Mouse (Mus musculus): ENCODE results near the gene Olfr1260.

Gene Olfr1260

DNA sequence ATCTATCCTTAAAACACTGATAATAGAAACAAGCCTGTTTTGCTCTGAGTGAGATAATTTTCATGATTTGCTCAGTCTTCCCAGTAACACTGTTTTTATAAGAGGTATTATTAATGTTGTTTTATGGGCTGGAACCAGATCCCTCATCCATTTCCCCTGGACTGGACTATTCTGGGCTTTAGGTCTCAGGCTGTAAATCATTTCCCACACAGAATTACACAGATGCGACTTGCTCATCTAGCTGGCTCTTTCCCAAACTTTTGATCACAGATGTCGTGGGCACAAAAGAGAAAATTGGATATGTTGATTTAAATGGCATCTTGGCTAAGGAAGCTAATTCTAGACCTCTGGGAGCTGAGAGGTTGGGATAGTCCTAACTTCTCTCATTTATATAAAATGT is at the start of gene Olfr1260:
Olfr1260 (plus strand) TSS at position 157 of the 400 bp plus-strand sequence.
- DNase-seq (ENCODE audit: low spot score), result no peak

GRCm38 (mm10) chr2:89927009-89927408 is 47.1 kb upstream of the Olfr1260 start, which contains the start of gene Olfr1258:
Olfr1258 (plus strand) TSS chr2:89927309.
- no peak for DNase-seq (ENCODE audit: low spot score)

DNA sequence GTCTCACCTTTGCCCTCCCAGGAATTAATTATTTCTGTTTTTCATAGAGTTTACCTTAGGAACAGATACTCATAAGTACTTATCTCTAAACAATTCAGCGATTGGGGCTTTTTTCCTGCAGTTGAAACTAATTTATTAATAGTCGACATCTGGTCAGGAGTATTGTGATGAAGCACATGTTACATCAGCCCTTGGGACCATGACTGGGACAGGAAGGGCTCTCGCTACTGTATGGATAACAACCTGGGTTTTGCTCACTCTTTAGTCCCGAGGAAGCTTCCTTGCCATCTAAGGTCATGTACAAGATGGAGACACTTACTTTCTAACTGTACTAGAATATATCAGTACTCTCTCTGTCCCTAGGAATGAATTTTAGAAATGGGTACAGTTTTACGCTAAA is 25.6 kb upstream of the Olfr1260 start, which contains the start of gene Olfr1259:
Olfr1259 (minus strand) TSS at position 101 of the 400 bp plus-strand sequence.
- no peak for DNase-seq (ENCODE audit: low spot score)

DNA sequence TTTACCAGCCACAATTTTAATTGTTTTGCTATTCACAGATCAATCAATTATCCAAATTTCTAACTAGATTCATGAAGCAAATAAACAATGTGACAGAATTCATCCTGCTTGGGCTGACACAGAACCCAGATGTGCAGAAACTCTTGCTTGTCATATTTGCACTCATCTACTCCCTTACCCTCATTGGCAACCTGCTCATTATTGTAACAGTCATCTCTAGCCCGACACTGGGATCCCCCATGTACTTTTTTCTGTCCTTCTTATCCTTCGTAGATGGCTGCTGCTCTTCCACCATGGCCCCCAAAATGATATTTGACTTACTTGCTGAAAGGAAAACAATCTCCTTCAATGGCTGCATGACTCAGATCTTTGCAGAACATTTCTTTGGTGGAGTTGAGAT is 3.6 kb downstream of the Olfr1260 start:
- DNase-seq (ENCODE audit: low spot score), result no peak

DNA sequence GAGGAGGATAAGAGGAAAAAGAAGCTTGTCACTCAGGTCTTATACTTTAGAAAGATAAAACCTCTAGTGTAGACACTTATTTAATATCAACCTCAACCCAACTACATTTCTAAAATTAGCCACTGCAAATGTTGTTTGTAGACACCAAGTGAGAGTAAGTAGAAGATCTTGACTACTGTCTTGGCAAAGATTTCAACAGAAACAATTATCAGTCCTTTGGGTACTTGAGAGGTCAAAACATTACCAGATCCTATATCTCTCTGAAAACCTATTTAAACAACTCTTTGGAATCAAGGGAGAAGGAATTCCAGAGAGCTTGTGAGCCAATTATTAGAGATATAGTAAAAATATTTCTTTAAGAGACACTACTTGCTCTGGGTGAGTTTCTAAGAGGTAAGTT is 16.8 kb downstream of the Olfr1260 start, which contains the start of gene Olfr1261:
Olfr1261 (plus strand) TSS at position 301 of the 400 bp plus-strand sequence.
- DNase-seq (ENCODE audit: low spot score), result no peak

- DNase-seq (ENCODE audit: low spot score), result no peak
These were observed 25.7 kb downstream of the Olfr1260 start, which contains the start of gene Olfr1262 for GRCm38 (mm10) chr2:89999845-90000244. Olfr1262 (plus strand) TSS chr2:90000145.

GRCm38 (mm10) chr2:90011831-90012230 is 37.7 kb downstream of the Olfr1260 start, which contains the start of gene Olfr1263:
Olfr1263 (plus strand) TSS chr2:90012131.
- no peak for DNase-seq (ENCODE audit: low spot score)

DNA sequence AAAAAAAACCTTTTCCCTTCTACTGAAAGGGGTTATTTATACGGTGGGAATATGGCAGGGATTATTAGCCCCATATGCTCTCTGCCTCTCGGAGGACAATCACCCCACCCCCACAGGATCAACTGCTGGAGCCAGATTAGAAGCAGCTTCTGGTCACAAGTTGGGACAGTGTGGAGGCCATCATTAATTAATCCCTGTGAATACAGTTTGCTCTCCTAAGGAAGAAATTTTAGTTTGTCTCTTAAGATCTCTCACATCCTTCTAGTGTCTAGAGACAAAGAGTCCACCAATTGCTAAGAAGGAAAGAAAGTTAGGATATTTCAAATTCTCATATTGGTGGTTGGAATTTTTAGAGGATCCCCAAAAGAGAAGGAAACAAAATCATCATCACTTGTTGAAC is 51.3 kb downstream of the Olfr1260 start, which contains the start of gene Olfr1264:
Olfr1264 (minus strand) TSS at position 101 of the 400 bp plus-strand sequence.
- no peak for DNase-seq (ENCODE audit: low spot score)

Measured in urinary bladder, postnatal 10 days (tissue).